Mouse (Mus musculus) ovary, adult 18-20 months (tissue): ENCODE results near the gene AC141477.1.

Experiments used
- DNase-seq: peaks from one replicate; pipeline ENCODE4 v3.0.0; 2022; ENCODE audit warnings: low spot score, mixed read lengths

The AC141477.1 gene

GRCm38 (mm10) chr10:76408520-76408919 is 31.7 kb downstream of the AC141477.1 start:
- no peak for DNase-seq

GRCm38 (mm10) chr10:76392596-76392995 is 47.6 kb downstream of the AC141477.1 start:
- no peak for DNase-seq

GRCm38 (mm10) chr10:76391786-76392185 is 48.5 kb downstream of the AC141477.1 start:
- DNase-seq, result no peak

GRCm38 (mm10) chr10:76391166-76391565 is 49.1 kb downstream of the AC141477.1 start:
- no peak for DNase-seq
